Mouse (Mus musculus): Measurements from ENCODE around the gene Kif11.

Kif11 gene

GRCm38 (mm10) chr19:37443631-37444140, 67.5 kb downstream of the Kif11 start:
- no peak for DNase-seq (ENCODE audit: low spot score)

GRCm38 (mm10) chr19:37448212-37448611, 72.0 kb downstream of the Kif11 start:
- peak; percentile 24 for DNase-seq (ENCODE audit: low spot score)

- no peak for DNase-seq (ENCODE audit: low spot score)
These were observed 73.0 kb downstream of the Kif11 start for GRCm38 (mm10) chr19:37449246-37449645.

GRCm38 (mm10) chr19:37455528-37455927, 79.3 kb downstream of the Kif11 start:
- DNase-seq (ENCODE audit: low spot score) = no peak

GRCm38 (mm10) chr19:37455961-37456360, 79.8 kb downstream of the Kif11 start:
- no peak for DNase-seq (ENCODE audit: low spot score)

- DNase-seq (ENCODE audit: low spot score) = no peak
These were observed 81.8 kb downstream of the Kif11 start for GRCm38 (mm10) chr19:37458013-37458412.

GRCm38 (mm10) chr19:37466403-37466802, 90.2 kb downstream of the Kif11 start:
- DNase-seq (ENCODE audit: low spot score) = no peak

GRCm38 (mm10) chr19:37466978-37467377, 90.8 kb downstream of the Kif11 start:
- DNase-seq (ENCODE audit: low spot score) = no peak

- no peak for DNase-seq (ENCODE audit: low spot score)
These were observed 92.8 kb downstream of the Kif11 start for GRCm38 (mm10) chr19:37468841-37469566.

All from lung, postnatal 25 days (tissue).